Mouse (Mus musculus) stomach, postnatal 0 days (tissue): ENCODE data around the gene Sdk2. TPM values are rescaled to one million over a fixed set of nuclear protein-coding genes. Genes with fewer than 3 reads are reported as not detected.

ENCODE experiments used
- ATAC-seq: fragments of 200-750 bp; cut with Nextera tagmentation; 2 replicates; pipeline ENCODE4 v1.8.0; 2017; ENCODE audit not compliant: low FRiP score, low TSS enrichment
- DNase-seq: peaks from one replicate; pipeline ENCODE4 v3.0.0-alpha.2; 2016; ENCODE audit warnings: low spot score
- H3K27ac ChIP-seq: fragments of 300-500 bp; sonication (generic); replicated peaks from 2 replicates; pipeline ENCODE4 v1.5.1; 2014; ENCODE audit warnings: mild to moderate bottlenecking, control low read depth
- H3K27me3 ChIP-seq: fragments of 300-500 bp; sonication (generic); 2 replicates; pipeline ENCODE4 v1.6.1; 2014; ENCODE audit warnings: low read length; ENCODE audit not compliant: control insufficient read depth, insufficient read depth
- H3K36me3 ChIP-seq: fragments of 300-500 bp; sonication (generic); 2 replicates; pipeline ENCODE4 v1.6.1; 2014; ENCODE audit warnings: low read length, mixed read lengths; ENCODE audit not compliant: control insufficient read depth, insufficient read depth
- H3K4me1 ChIP-seq: fragments of 300-500 bp; sonication (generic); replicated peaks from 2 replicates; pipeline ENCODE4 v1.6.1; 2014; ENCODE audit warnings: antibody characterized with exemption; ENCODE audit not compliant: control insufficient read depth, insufficient read depth
- H3K4me2 ChIP-seq: fragments of 300-500 bp; sonication (generic); replicated peaks from 2 replicates; pipeline ENCODE4 v1.6.1; 2014; ENCODE audit warnings: low read depth, mild to moderate bottlenecking, control low read depth, moderate library complexity
- H3K4me3 ChIP-seq: fragments of 300-500 bp; sonication (generic); 2 replicates; pipeline ENCODE4 v1.5.1; 2014; ENCODE audit warnings: low read depth, low read length, control low read depth
- H3K9ac ChIP-seq: fragments of 300-500 bp; sonication (generic); 2 replicates; pipeline ENCODE4 v1.6.1; 2014; ENCODE audit warnings: mild to moderate bottlenecking, low read length, control low read depth, mixed read lengths
- H3K9me3 ChIP-seq: fragments of 300-500 bp; sonication (generic); 2 replicates; pipeline ENCODE4 v1.6.1; 2016; ENCODE audit warnings: low read length; ENCODE audit not compliant: control insufficient read depth
- CTCF ChIP-seq: IDR thresholded peaks from 2 replicates; pipeline ENCODE4 v1.5.1; 2016; ENCODE audit warnings: antibody characterized with exemption, low read depth, mild to moderate bottlenecking, moderate library complexity
- EP300 ChIP-seq: optimal IDR thresholded peaks from 2 replicates; pipeline ENCODE3; 2016; ENCODE audit warnings: antibody characterized with exemption
- WGBS: fragments of 180-500 bp; shearing (Covaris S2); extraction: QIAGEN DNeasy Blood & Tissue Kit; methylation state at CpG from one replicate; pipeline ENCODE4 v1.1.7; 2014; 5-methylcytosine and 5-hydroxymethylcytosine counted together
- polyA plus RNA-seq: library from polyadenylated mRNA; unstranded; fragments of >200 nt; fragmentation: Nextera tagmentation; extraction: Ambion mirVana; gene quantifications from 2 replicates; pipeline ENCODE4 v1.2.1, GENCODE M21; 2015

Gene Sdk2
- polyA plus RNA-seq, 1 experiment from 2014 or later, result 0.45 TPM

- H3K4me3 ChIP-seq, result no peak overlapping the region
- ATAC-seq (no peak), DNase-seq (peak; percentile 24)
- H3K9me3 ChIP-seq, result no peaks in the 10 kb centered on the region
- no peaks in the 10 kb centered on the region for H3K27me3 ChIP-seq
- TF ChIP-seq CTCF (no peak), EP300 (no peak)
- H3K4me2 ChIP-seq, result no peak overlapping the region
- no peak overlapping the region for H3K9ac ChIP-seq
- no peaks in the 10 kb centered on the region for H3K36me3 ChIP-seq
- peak overlapping the region; percentile 69 for H3K27ac ChIP-seq
- 52% methylated on average over 2 of the region's 2 CpGs for WGBS
- peaks cover 9% of the 10 kb centered on the region for H3K4me1 ChIP-seq
Measured at GRCm38 (mm10) chr11:113788183-113788789, 278.6 kb downstream of the Sdk2 start.

- DNase-seq (no peak), ATAC-seq (no peak)
- TF ChIP-seq CTCF (no peak), EP300 (no peak)
- no peak overlapping the region for H3K9ac ChIP-seq
- H3K4me1 ChIP-seq, result peaks cover 9% of the 10 kb centered on the region
- H3K9me3 ChIP-seq, result no peaks in the 10 kb centered on the region
- WGBS, result 85% methylated on average over 13 of the region's 13 CpGs
- H3K4me2 ChIP-seq, result no peak overlapping the region
- 0 out of 2 replicates have a peak overlapping the region, but pooled peaks have one; percentile 18 for H3K27ac ChIP-seq
- H3K36me3 ChIP-seq, result no peaks in the 10 kb centered on the region
- H3K4me3 ChIP-seq, result no peak overlapping the region
- no peaks in the 10 kb centered on the region for H3K27me3 ChIP-seq
Measured at GRCm38 (mm10) chr11:113787432-113788182, 279.2 kb downstream of the Sdk2 start.

GRCm38 (mm10) chr11:113787009-113787408 is 279.8 kb downstream of the Sdk2 start:
- Histone ChIP-seq H3K27me3 (no peaks in the 10 kb centered on the region), H3K9me3 (no peaks in the 10 kb centered on the region), H3K4me3 (no peak overlapping the region), H3K4me1 (peaks cover 9% of the 10 kb centered on the region), H3K4me2 (no peak overlapping the region), H3K36me3 (no peaks in the 10 kb centered on the region), H3K27ac (no peak overlapping the region), H3K9ac (no peak overlapping the region)
- 78% methylated on average over 11 of the region's 11 CpGs for WGBS
- DNase-seq (no peak), ATAC-seq (no peak)
- TF ChIP-seq CTCF (no peak), EP300 (no peak)

GRCm38 (mm10) chr11:113786395-113786794 is 280.5 kb downstream of the Sdk2 start:
- Histone ChIP-seq H3K9ac (no peak overlapping the region), H3K4me2 (0 out of 2 replicates have a peak overlapping the region, but pooled peaks have one; percentile 50), H3K27me3 (no peaks in the 10 kb centered on the region), H3K4me1 (peaks cover 9% of the 10 kb centered on the region), H3K27ac (peak overlapping the region; percentile 86), H3K36me3 (no peaks in the 10 kb centered on the region), H3K4me3 (no peak overlapping the region), H3K9me3 (no peaks in the 10 kb centered on the region)
- DNase-seq (no peak), ATAC-seq (no peak)
- 55% methylated on average over 4 of the region's 4 CpGs for WGBS
- TF ChIP-seq EP300, result no peak
- no peak for TF ChIP-seq CTCF

- peak; percentile 68 for DNase-seq
- ATAC-seq, result peak; percentile 87
- TF ChIP-seq CTCF (no peak), EP300 (no peak)
- peak overlapping the region; percentile 86 for H3K27ac ChIP-seq
- peaks cover 9% of the 10 kb centered on the region for H3K4me1 ChIP-seq
- peak overlapping the region; percentile 50 for H3K4me2 ChIP-seq
- H3K36me3 ChIP-seq, result no peaks in the 10 kb centered on the region
- no peaks in the 10 kb centered on the region for H3K9me3 ChIP-seq
- peak overlapping the region; percentile 12 for H3K4me3 ChIP-seq
- peak overlapping the region; percentile 47; the same call in 1 of the 2 replicates for H3K9ac ChIP-seq
- H3K27me3 ChIP-seq, result no peaks in the 10 kb centered on the region
- WGBS, result 7% methylated on average over 19 of the region's 19 CpGs
Measured at GRCm38 (mm10) chr11:113785406-113786171, 281.3 kb downstream of the Sdk2 start.
